Mouse (Mus musculus) B cell, adult 2 months (primary cell): Measurements from ENCODE around the gene Olfr392.

ENCODE experiments used
- DNase-seq, 2 experiments: peaks; one replicate each; pipeline ENCODE4 v3.0.0; 2022

Olfr392 gene

GRCm38 (mm10) chr11:73816949-73817348 is at the start of gene Olfr392:
Olfr392 (minus strand) TSS chr11:73817049.
- no peak for DNase-seq

DNA sequence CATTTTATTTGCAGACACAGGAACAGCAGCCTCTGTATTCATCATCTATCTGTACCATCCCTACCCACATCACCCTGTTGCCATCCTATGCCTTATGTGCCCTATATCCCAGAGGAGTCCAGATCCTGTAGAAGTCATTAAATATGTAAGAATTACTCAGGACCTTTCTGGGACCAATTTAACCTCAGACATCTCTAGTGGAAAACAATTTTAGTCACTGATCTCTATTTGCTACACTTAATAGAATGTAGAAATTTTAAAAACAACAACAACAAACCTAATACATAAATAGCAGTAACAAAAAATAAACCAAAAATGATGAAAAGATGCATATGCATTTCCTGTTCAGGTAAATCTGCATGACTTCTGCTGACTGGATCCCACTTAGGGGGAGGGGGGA is 34.5 kb upstream of the Olfr392 start, which contains the start of gene Olfr393:
Gene Olfr393, minus strand, starts transcription at position 101 of the 400 bp plus-strand sequence.
- DNase-seq: no peak

DNA sequence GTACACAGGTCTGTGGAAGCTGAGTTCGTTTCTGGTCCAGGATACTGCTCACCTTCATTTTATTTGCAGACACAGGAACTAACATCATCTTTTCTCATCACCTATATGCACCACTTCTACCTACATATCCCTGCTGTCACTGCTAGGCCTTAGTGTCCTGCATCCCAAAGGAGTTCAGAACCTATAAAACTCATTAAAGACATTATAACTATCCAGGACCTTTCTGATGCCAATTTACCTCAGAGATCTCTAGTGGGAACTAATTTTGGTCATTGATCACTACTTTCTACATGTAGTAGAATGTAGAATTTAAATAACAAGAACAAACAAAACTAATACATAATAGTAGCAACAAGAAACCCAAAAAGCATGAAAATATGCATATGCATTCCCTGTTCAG is 13.9 kb downstream of the Olfr392 start, which contains the start of gene Olfr391-ps:
Gene Olfr391-ps, minus strand, starts transcription at position 101 of the 400 bp plus-strand sequence.
- no peak for DNase-seq

DNA sequence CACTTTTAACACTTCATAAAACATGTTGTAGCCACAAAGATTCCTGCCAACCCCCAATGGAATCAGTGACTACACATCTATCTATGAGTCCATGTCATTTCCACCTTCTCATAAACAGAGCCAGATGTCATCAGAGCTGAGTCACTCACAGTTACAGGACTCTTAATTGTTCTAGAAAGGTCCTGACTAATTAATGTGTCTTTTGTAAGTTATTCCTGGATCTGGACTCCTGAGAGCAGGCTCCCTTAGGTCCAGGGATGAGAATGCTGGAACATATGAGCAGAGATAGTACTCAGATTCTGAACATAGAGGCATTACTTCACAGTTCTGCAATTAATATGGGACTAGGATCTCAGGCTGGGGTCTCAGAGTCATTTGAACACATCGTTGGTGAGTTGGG is 34.2 kb downstream of the Olfr392 start, which contains the start of gene Olfr390:
Gene Olfr390, plus strand, starts transcription at position 301 of the 400 bp plus-strand sequence.
- no peak for DNase-seq

- no peak for DNase-seq
Observed at GRCm38 (mm10) chr11:73780613-73781012, 36.2 kb downstream of the Olfr392 start, which contains the start of gene Olfr389. Olfr389 (minus strand) TSS chr11:73780713.
